Mouse (Mus musculus) megakaryocyte, embryonic 14.5 days (primary cell): Measurements from ENCODE around the gene Tdrd7. TPM values are rescaled to one million over a fixed set of nuclear protein-coding genes. Genes with fewer than 3 reads are reported as not detected.
A peak's percentile ranks its signal among the peaks of the same experiment; 100 is the strongest.

Source experiments
- H3K27me3 ChIP-seq: replicated peaks from 2 replicates; pipeline ENCODE3; 2012; ENCODE audit warnings: inconsistent platforms
- H3K36me3 ChIP-seq: replicated peaks from 2 replicates; pipeline ENCODE3; 2012; ENCODE audit warnings: low read length, inconsistent platforms, mixed read lengths
- H3K4me1 ChIP-seq: 2 replicates; pipeline ENCODE4 v1.6.1; 2012; ENCODE audit warnings: inconsistent platforms
- H3K4me3 ChIP-seq: replicated peaks from 2 replicates; pipeline ENCODE3; 2012; ENCODE audit warnings: moderate library complexity, mild to moderate bottlenecking, inconsistent platforms
- H3K9me3 ChIP-seq: 2 replicates; pipeline ENCODE4 v1.6.1; 2012; ENCODE audit warnings: inconsistent platforms
- FLI1 ChIP-seq: IDR thresholded peaks from 2 replicates; pipeline ENCODE4 v1.6.1; 2012; ENCODE audit warnings: low read length, inconsistent platforms, mixed read lengths
- GATA1 ChIP-seq: IDR thresholded peaks from 3 replicates; pipeline ENCODE4 v1.6.1; 2012; ENCODE audit warnings: mixed read lengths, low read length, inconsistent platforms, borderline replicate concordance
- polyA plus RNA-seq: library from polyadenylated mRNA; stranded (reverse); fragments of >175 nt; gene quantifications from 2 replicates; pipeline ENCODE4 v1.2.3, GENCODE M21; 2012; ENCODE audit warnings: low replicate concordance; ENCODE audit not compliant: insufficient read depth

Gene Tdrd7
- polyA plus RNA-seq, 1 experiment, result 1.6 TPM

- no peak for TF ChIP-seq FLI1
- TF ChIP-seq GATA1, result no peak; the same call in 2 of the 3 replicates
- Histone ChIP-seq H3K4me3 (no peak overlapping the region), H3K4me1 (peaks cover 28% of the 10 kb centered on the region), H3K27me3 (no peaks in the 10 kb centered on the region), H3K36me3 (peaks cover 66% of the 10 kb centered on the region), H3K9me3 (no peaks in the 10 kb centered on the region)
Measured at GRCm38 (mm10) chr4:46023021-46023481, 57.9 kb downstream of the Tdrd7 start.

- no peaks in the 10 kb centered on the region for H3K27me3 ChIP-seq
- H3K4me1 ChIP-seq, result peaks cover 34% of the 10 kb centered on the region
- no peaks in the 10 kb centered on the region for H3K9me3 ChIP-seq
- peaks cover 61% of the 10 kb centered on the region for H3K36me3 ChIP-seq
- no peak overlapping the region for H3K4me3 ChIP-seq
- no peak for TF ChIP-seq FLI1
- TF ChIP-seq GATA1, result no peak
Measured at GRCm38 (mm10) chr4:46025893-46026292, 60.8 kb downstream of the Tdrd7 start.

- H3K36me3 ChIP-seq, result peaks cover 51% of the 10 kb centered on the region
- TF ChIP-seq GATA1 (no peak), FLI1 (no peak)
Measured at GRCm38 (mm10) chr4:46028224-46028623, 63.1 kb downstream of the Tdrd7 start.

GRCm38 (mm10) chr4:46028781-46029180 lies 63.6 kb downstream of the Tdrd7 start:
- Histone ChIP-seq H3K27me3 (no peaks in the 10 kb centered on the region), H3K4me3 (no peak overlapping the region), H3K36me3 (peaks cover 51% of the 10 kb centered on the region), H3K4me1 (peaks cover 42% of the 10 kb centered on the region), H3K9me3 (no peaks in the 10 kb centered on the region)
- TF ChIP-seq GATA1 (no peak), FLI1 (no peak)

More at GRCm38 (mm10) chr4:46028224-46028623, 63.1 kb downstream of the Tdrd7 start:
- H3K4me3 ChIP-seq, result no peak overlapping the region
- no peaks in the 10 kb centered on the region for H3K9me3 ChIP-seq
- no peaks in the 10 kb centered on the region for H3K27me3 ChIP-seq
- peaks cover 44% of the 10 kb centered on the region for H3K4me1 ChIP-seq

GRCm38 (mm10) chr4:46029552-46029951 lies 64.4 kb downstream of the Tdrd7 start:
- no peaks in the 10 kb centered on the region for H3K9me3 ChIP-seq
- TF ChIP-seq GATA1, result no peak
- no peak for TF ChIP-seq FLI1
- H3K4me3 ChIP-seq, result no peak overlapping the region
- no peaks in the 10 kb centered on the region for H3K27me3 ChIP-seq
- H3K4me1 ChIP-seq, result peaks cover 35% of the 10 kb centered on the region
- H3K36me3 ChIP-seq, result peaks cover 52% of the 10 kb centered on the region

- Histone ChIP-seq H3K9me3 (no peaks in the 10 kb centered on the region), H3K4me3 (no peak overlapping the region), H3K36me3 (peaks cover 45% of the 10 kb centered on the region), H3K4me1 (peaks cover 35% of the 10 kb centered on the region), H3K27me3 (peaks cover 1% of the 10 kb centered on the region)
- TF ChIP-seq FLI1 (no peak), GATA1 (no peak)
Measured at GRCm38 (mm10) chr4:46032448-46032847, 67.3 kb downstream of the Tdrd7 start.

GRCm38 (mm10) chr4:46033197-46033596 lies 68.1 kb downstream of the Tdrd7 start:
- peaks cover 35% of the 10 kb centered on the region for H3K4me1 ChIP-seq
- TF ChIP-seq FLI1 (no peak), GATA1 (no peak)
- H3K4me3 ChIP-seq, result no peak overlapping the region
- peaks cover 45% of the 10 kb centered on the region for H3K36me3 ChIP-seq
- no peaks in the 10 kb centered on the region for H3K9me3 ChIP-seq
- H3K27me3 ChIP-seq, result peaks cover 6% of the 10 kb centered on the region

- peaks cover 48% of the 10 kb centered on the region for H3K4me1 ChIP-seq
Measured at GRCm38 (mm10) chr4:46038591-46038891, 73.4 kb downstream of the Tdrd7 start.

GRCm38 (mm10) chr4:46038892-46039751 lies 74.0 kb downstream of the Tdrd7 start, which contains the start of gene Tmod1:
Gene Tmod1, plus strand, starts transcription at chr4:46038935.
- H3K9me3 ChIP-seq, result no peaks in the 10 kb centered on the region
- peaks cover 48% of the 10 kb centered on the region for H3K4me1 ChIP-seq
- H3K36me3 ChIP-seq, result peaks cover 13% of the 10 kb centered on the region
- H3K4me3 ChIP-seq, result peak within 1 kb of the TSS; percentile 92
- H3K27me3 ChIP-seq, result peaks cover 36% of the 10 kb centered on the region
- no peak for TF ChIP-seq GATA1
- TF ChIP-seq FLI1, result no peak

More at GRCm38 (mm10) chr4:46038591-46038891, 73.4 kb downstream of the Tdrd7 start:
- Histone ChIP-seq H3K9me3 (no peaks in the 10 kb centered on the region), H3K27me3 (peaks cover 36% of the 10 kb centered on the region), H3K4me3 (peak overlapping the region; percentile 92), H3K36me3 (peaks cover 17% of the 10 kb centered on the region)
- TF ChIP-seq GATA1, result no peak
- TF ChIP-seq FLI1, result no peak

- TF ChIP-seq FLI1 (no peak), GATA1 (no peak)
- Histone ChIP-seq H3K9me3 (no peaks in the 10 kb centered on the region), H3K27me3 (peaks cover 36% of the 10 kb centered on the region), H3K4me3 (peak overlapping the region; percentile 92), H3K36me3 (peaks cover 8% of the 10 kb centered on the region), H3K4me1 (peaks cover 48% of the 10 kb centered on the region)
Measured at GRCm38 (mm10) chr4:46039899-46040298, 74.8 kb downstream of the Tdrd7 start.
